Mouse (Mus musculus): ENCODE data around the gene Fbxo46. TPM values are rescaled to one million over a fixed set of nuclear protein-coding genes. Genes with fewer than 3 reads are reported as not detected.
"Not testable (repeated sequence)": the region's sequence is repeated elsewhere in the genome, so short reads cannot be mapped to it uniquely, and the experiment has no call there.

Fbxo46 gene
- total RNA-seq, 2 experiments from 2014 or later, result 15.0 to 15.4 TPM

DNA sequence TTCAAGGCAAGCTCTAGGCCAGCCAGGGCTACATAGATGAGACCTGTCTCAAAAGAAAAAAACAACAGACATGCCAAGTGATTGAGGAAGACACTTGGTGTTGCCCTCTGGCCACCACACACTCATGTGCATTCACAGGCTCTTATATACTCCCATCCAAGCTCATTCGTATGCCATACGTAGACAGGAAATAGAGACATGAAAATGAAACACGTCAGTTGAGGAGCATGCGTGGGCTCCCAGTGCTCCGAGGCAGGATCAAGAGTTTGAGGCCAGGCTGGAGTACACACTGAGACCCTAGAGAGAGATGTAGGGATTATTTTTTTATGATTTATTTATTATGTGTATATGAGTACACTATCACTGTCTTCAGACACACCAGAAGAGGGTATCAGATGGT is 9.7 kb downstream of the Fbxo46 start:
- DNase-seq (ENCODE audit: low spot score in 2 of 2), result no peak

DNA sequence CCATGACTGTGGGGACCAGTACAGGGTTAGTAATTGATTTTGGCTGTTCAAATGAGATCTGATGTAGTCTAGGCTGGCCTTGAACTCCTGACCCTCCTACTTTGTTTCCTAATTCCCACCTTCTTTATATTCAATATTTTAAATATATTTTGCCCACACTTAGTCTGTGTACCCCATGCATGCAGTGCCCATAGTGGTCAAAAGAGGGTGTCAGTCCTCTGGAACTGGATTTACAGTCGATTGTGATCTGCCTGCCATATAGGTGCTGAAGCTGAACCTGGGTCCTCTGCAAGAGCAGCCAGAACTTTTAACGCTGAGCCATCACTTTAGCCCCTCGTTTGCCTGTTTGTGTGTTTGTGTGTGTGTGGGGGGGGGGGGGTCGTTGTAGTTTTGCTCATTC is 11.0 kb downstream of the Fbxo46 start:
- no peak for DNase-seq (ENCODE audit: low spot score in 2 of 2)

GRCm38 (mm10) chr7:19131324-19131848 is 11.7 kb downstream of the Fbxo46 start:
- DNase-seq (ENCODE audit: low spot score in 2 of 2), result peak; percentile 97 to 98

- no peak for DNase-seq (ENCODE audit: low spot score in 2 of 2)
These were observed 16.5 kb downstream of the Fbxo46 start for GRCm38 (mm10) chr7:19136168-19136567.

GRCm38 (mm10) chr7:19136673-19137334 is 17.1 kb downstream of the Fbxo46 start:
- DNase-seq (ENCODE audit: low spot score in 2 of 2), result no peak

GRCm38 (mm10) chr7:19137380-19137779 is 17.7 kb downstream of the Fbxo46 start:
- DNase-seq (ENCODE audit: low spot score in 2 of 2), result peak in 1 of 2 experiments; percentile 70

- no peak for DNase-seq (ENCODE audit: low spot score in 2 of 2)
These were observed 27.1 kb downstream of the Fbxo46 start for GRCm38 (mm10) chr7:19146793-19147192.

DNA sequence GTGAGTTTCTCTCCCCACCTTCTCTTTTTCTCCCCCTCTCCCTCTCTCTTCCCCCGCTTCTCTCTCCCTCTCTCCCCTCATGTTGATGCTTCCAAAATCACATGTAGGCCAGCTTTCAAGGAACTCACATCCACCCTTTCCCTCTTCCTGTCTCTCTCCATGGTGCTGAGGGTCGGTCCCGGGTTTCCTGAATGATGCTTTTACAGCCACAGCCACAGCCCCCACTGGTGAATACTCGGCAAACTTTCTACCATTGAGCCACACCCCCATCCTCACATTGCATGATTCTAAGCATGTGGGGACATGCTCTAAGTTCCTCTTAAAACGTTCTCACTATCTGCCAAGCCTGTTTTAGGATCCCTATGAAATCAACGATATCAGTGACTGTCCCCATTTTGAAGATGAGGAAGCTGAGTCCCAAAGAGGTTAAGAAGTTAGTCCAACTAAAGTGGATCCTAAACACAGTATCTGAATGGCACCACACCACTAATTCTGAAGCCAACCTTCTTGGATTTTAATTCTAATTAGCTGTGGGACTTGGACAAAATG is 27.9 kb downstream of the Fbxo46 start:
- DNase-seq (ENCODE audit: low spot score in 2 of 2), result no peak

DNA sequence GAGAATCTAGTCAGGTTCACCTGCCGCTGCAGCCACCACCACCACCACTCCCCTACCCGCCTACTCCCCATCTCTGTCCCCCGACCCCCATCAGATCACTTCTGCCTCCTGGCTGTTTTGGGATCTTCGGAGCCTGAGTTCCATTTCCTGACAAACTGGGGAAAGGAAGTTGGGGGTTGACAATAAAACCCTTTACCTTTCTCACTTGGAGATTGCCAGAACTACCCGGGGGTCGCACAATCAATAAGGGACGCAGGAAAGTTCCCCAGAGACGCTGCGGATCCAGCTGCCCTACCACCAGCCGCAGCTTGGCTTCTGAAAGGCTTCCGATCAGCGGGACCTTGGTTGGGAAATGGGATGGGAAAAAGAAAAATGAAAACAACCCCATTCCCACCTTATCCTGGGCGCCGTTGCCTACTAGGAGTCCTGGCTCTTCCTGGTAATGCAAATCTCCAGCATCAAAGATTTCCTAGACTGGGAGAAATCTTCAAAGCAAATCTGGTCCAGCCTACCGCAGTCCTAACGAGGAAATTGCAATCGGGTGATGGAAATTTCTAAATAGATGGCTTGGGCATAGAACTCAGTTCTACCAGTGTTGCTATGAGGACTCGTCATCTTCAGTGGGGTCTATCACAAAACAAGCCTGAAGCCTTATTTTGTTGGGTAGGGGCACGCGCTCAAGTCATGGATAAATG is 28.7 kb downstream of the Fbxo46 start:
- no peak for DNase-seq (ENCODE audit: low spot score in 2 of 2)

DNA sequence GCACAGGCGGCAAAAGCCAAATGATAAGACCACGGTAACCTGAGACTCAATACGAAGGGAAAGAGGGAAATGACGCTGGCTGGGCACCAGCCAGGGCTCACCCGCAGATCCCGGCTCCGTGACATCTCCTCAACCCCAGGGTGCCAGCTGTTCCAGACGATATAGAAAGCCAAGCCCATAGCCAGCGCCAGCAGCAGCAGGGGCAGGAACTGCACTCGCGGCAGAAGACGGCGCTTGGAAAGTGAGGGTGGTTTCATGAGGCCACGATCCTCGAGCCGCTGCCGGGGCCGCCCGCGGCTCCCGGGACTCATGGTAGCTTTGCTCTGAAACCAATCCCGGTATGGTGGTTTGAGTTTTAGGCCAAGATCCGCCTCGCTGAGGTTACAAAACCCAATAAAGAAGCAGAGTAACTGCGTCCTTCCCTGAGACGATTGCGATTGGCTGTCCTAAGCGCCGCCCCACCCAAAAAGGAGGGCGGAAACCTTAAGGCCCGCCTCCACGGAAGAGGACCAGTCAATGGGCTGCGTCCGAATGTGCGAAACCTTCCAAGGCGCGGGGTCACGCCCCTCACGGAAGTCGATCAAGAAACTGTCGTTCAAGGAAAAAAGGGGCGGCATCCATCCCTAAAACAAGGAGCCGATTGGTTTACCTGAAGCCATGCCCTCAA is 29.3 kb downstream of the Fbxo46 start, which contains the start of gene Qpctl:
TSS of gene Qpctl (minus strand) at position 417 of the 667 bp plus-strand sequence.
- peak; percentile 97 to 99 for DNase-seq (ENCODE audit: low spot score in 2 of 2)

- peak; percentile 91 to 98 for DNase-seq (ENCODE audit: low spot score in 2 of 2)
These were observed 30.0 kb downstream of the Fbxo46 start, which contains the start of gene Snrpd2 for GRCm38 (mm10) chr7:19149626-19150025. TSS of gene Snrpd2 (plus strand) at chr7:19149722.

GRCm38 (mm10) chr7:19151121-19151520 is 31.5 kb downstream of the Fbxo46 start:
- DNase-seq (ENCODE audit: low spot score in 2 of 2), result not testable (repeated sequence)

DNA sequence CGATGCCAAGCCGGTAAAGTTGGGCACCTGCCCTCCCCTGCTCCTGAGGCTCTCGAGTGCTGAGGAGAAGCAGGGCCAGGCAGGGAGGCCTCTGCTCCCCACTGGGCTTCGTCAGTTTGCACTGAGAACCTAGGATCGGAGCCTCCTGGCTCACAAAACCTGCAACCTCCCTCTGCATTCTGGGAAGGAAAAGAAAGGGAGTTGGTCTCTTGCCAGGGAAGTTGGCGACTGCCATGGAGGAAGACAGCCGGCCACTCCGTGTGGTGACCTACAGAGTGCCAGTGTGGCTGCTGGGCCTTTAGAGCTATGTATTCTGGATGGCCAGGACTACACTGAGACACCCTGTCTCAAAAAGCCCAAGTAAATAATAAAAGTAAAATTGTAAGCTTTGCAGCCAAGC is 35.1 kb downstream of the Fbxo46 start:
- DNase-seq (ENCODE audit: low spot score in 2 of 2), result no peak

GRCm38 (mm10) chr7:19155825-19156475 is 36.3 kb downstream of the Fbxo46 start:
- DNase-seq (ENCODE audit: low spot score in 2 of 2), result no peak

DNA sequence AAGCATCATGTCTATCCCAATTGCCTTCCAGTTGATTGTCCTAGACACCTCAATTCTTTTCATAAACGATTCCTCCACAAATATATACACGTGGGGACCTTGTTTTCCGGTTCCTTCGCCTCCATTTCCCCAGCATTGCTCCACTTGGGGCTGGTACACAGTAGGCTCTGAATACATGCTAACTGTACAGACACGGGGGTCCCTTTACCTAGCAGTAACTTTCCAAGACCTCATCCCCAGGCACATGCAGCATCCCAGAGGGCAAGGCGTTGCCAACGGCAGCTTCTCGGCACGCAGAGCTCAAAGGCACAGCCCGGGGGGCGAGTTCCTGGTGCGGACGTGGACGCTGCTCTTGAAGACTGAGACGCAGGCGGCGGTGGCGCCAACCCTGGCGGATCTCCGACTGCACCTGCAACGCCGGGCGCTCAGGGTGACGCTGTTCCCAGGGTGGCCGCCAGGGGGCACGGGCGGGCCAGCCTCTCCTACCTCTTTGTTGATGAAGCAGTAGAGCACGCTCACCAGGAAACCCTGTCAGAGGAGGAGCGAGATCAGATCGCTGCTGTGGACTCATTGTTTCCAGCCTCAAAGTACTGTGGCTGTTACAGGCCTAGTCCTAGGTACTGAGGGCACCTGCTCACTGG is 37.6 kb downstream of the Fbxo46 start:
- peak; percentile 88 to 96 for DNase-seq (ENCODE audit: low spot score in 2 of 2)

GRCm38 (mm10) chr7:19158601-19159000 is 38.9 kb downstream of the Fbxo46 start:
- DNase-seq (ENCODE audit: low spot score in 2 of 2), result no peak

DNA sequence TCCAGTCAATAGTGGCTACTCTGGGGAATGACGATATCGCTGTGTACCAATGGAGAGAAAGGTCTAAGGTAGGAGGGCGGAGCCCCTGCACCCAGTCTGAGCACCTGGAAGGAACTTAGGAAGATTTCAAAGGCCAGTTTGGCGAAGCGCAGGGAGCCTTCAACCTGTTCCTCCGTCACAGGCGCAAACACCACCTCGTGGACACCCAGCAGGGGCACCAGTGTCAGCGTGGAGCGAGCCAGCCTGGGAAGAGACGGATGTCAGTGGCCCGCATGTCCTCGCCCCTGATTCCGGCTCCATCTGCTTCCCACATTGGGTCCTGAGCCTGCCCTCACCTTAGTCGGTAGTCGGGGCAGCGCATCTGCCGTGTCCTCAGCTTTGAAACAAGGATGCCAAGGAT is 39.8 kb downstream of the Fbxo46 start:
- no peak for DNase-seq (ENCODE audit: low spot score in 2 of 2)

DNA sequence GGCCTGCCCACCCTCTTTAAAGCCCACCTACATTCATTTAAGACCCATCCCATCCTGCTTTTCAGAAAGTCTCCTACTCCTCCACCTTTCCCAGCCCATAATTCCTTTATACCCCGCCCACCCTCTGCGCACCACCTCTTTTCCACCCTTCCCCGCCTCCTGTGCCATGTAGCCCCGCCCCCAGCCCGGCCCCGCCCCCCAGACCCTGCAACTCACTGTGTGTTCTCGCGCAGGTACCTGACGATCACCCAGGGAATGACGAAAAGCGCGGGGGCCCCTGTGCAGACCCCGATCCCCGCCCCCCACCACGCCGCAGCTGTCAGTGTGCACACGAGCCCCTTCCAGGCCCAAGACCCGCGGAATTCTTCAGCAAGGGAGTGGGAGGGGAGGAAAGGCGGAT is 40.5 kb downstream of the Fbxo46 start:
- no peak for DNase-seq (ENCODE audit: low spot score in 2 of 2)

DNA sequence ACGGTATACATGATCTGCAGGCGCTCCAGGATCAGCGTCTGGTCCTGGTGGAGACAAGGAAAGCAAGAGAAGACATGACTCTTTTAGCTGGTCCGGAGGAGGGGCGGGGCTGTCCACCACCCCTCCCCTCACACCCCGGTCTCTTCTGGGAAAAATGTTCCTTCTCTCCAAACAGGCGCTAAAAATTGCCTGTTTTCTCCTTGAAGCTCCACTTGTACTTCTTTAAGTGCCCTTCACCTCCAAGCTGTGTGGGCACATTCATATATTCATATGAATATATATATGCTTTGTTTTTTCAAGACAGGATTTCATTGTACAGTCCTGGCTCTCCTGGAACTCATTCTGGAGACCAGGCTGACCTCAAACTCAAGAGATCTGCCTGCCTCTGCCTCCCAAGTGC is 43.3 kb downstream of the Fbxo46 start:
- no peak for DNase-seq (ENCODE audit: low spot score in 2 of 2)

- DNase-seq (ENCODE audit: low spot score in 2 of 2), result no peak
These were observed 44.1 kb downstream of the Fbxo46 start for GRCm38 (mm10) chr7:19163752-19164151.

DNA sequence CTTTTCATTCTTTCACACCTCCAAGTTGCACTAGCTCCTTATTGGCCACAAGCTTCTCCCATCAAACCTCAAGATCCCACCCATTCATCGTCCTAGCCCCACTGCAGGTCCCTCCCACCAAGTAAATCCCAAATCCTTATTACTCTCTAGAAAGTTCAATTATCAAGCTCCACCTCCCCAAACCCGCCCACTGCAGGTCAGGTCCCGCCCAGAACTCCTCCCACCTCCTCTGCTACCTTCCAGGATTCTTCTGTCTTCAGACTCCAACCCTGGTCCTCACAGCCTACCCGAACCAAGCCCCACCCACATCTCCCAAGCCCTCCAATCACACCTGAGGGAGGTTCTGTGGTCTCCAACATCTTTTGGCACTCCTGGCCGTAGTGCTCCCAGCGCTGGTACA is 44.5 kb downstream of the Fbxo46 start:
- DNase-seq (ENCODE audit: low spot score in 2 of 2), result no peak
